Mouse (Mus musculus): ENCODE measurements at regions not wholly inside any gene's neighbourhood (a gene's known extent, or its start where the extent isn't known, plus 50 kb on each side); places are given as distances from the start of the nearest gene placed in this dataset.

DNA sequence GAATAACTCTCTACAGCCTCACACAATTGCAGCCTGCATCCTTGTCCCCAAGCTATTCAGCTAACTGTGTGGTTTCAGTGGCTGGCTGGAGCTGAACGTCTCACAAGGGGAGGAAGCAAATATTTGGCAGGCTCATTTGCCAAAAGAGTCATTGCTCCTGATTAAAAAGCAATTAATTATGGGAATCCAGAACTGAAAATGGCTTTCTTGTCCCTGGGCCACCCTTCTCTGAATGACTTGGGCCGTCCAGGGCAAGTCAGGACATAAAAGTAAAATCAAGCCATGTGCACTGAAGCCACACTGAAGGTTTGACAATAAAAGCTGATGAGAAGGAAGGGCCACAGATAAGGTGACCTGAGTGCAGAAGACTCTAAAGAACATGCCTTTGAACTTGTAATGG is 639.4 kb upstream of the A1bg start:
- DNase-seq (ENCODE audit: low spot score) (no peak), ATAC-seq (ENCODE audit: low FRiP score, low TSS enrichment) (no peak)
- no peaks in the 10 kb centered on the region for H3K36me3 ChIP-seq (ENCODE audit: control insufficient read depth, insufficient read depth, low read length)
- no peaks in the 10 kb centered on the region for H3K4me1 ChIP-seq (replicated peaks; ENCODE audit: control insufficient read depth, insufficient read depth)
- 12% methylated on average over 2 of the region's 2 CpGs for WGBS
- no peaks in the 10 kb centered on the region for H3K27me3 ChIP-seq (ENCODE audit: control insufficient read depth, insufficient read depth, low read length)
- no peaks in the 10 kb centered on the region for H3K9me3 ChIP-seq (ENCODE audit: control insufficient read depth, low read length)
- H3K4me3 ChIP-seq (ENCODE audit: low read depth, low read length): no peak overlapping the region
- no peak overlapping the region for H3K4me2 ChIP-seq (replicated peaks; ENCODE audit: low read depth)
- no peak overlapping the region for H3K27ac ChIP-seq (replicated peaks)
- TF ChIP-seq EP300 (optimal IDR thresholded peaks at IDR 0.05) (no peak), CTCF (IDR thresholded peaks at IDR 0.05; ENCODE audit: low read depth) (no peak)
- H3K9ac ChIP-seq (ENCODE audit: low read length): no peak overlapping the region

DNA sequence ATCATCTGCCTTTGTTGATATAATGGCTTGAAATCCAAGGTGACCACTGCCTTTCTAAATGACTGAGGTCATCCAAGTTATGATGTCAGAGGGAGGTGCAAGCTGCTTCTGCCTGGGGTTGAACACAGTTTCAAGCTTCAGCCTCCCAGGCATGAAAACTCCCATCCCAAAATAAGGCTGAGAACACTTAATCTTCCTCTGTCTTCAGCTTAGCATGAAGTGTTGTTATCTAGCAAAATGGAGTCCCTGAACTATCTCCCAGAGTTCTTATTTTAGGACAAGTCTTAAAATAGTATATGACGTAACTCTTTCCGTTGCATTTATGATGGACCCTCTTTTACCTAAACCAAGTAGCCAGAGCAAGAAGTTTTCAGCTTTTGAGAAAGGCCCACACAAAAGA is 631.1 kb upstream of the A1bg start:
- no peak for ATAC-seq (ENCODE audit: low FRiP score, low TSS enrichment)
- H3K4me3 ChIP-seq (ENCODE audit: low read depth, low read length): no peak overlapping the region
- H3K27ac ChIP-seq (replicated peaks): no peak overlapping the region
- no peak overlapping the region for H3K9ac ChIP-seq (ENCODE audit: low read length)
- DNase-seq (ENCODE audit: low spot score): no peak
- no peaks in the 10 kb centered on the region for H3K9me3 ChIP-seq (ENCODE audit: control insufficient read depth, low read length)
- no peaks in the 10 kb centered on the region for H3K27me3 ChIP-seq (ENCODE audit: control insufficient read depth, insufficient read depth, low read length)
- H3K4me2 ChIP-seq (replicated peaks; ENCODE audit: low read depth): no peak overlapping the region
- 82% methylated on average over 2 of the region's 2 CpGs for WGBS
- H3K4me1 ChIP-seq (replicated peaks; ENCODE audit: control insufficient read depth, insufficient read depth): no peaks in the 10 kb centered on the region
- TF ChIP-seq CTCF (IDR thresholded peaks at IDR 0.05; ENCODE audit: low read depth) (no peak), EP300 (optimal IDR thresholded peaks at IDR 0.05) (no peak)
- no peaks in the 10 kb centered on the region for H3K36me3 ChIP-seq (ENCODE audit: control insufficient read depth, insufficient read depth, low read length)

GRCm38 (mm10) chr15:61553081-61553680 is 630.4 kb upstream of the A1bg start:
- WGBS: 54% methylated on average over 8 of the region's 8 CpGs
- Histone ChIP-seq H3K36me3 (ENCODE audit: control insufficient read depth, insufficient read depth, low read length) (no peaks in the 10 kb centered on the region), H3K4me3 (ENCODE audit: low read depth, low read length) (no peak overlapping the region), H3K27me3 (ENCODE audit: control insufficient read depth, insufficient read depth, low read length) (no peaks in the 10 kb centered on the region), H3K27ac (replicated peaks) (no peak overlapping the region), H3K9ac (ENCODE audit: low read length) (no peak overlapping the region), H3K9me3 (ENCODE audit: control insufficient read depth, low read length) (no peaks in the 10 kb centered on the region), H3K4me2 (replicated peaks; ENCODE audit: low read depth) (no peak overlapping the region), H3K4me1 (replicated peaks; ENCODE audit: control insufficient read depth, insufficient read depth) (no peaks in the 10 kb centered on the region)
- DNase-seq (ENCODE audit: low spot score) (no peak), ATAC-seq (ENCODE audit: low FRiP score, low TSS enrichment) (no peak)
- TF ChIP-seq EP300 (optimal IDR thresholded peaks at IDR 0.05) (no peak), CTCF (IDR thresholded peaks at IDR 0.05; ENCODE audit: low read depth) (no peak)

DNA sequence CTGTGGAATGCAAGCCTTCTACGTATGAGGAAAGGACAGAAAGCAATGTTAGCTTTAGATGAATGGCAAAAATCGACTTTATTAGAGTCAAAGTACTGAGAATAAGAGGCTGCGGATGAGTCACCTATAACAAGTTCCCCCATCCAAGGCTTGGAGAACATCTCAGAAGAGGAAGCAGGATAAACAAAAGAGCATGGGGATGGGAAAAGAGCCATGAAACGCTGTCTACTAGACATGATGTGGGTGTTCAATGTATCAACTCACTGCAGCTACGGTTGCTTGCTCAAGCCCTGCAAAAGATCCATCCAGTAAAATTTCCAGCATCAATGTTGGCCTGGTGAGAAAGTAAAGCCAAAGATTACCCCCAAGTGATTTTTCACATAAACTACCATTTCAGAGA is 628.4 kb upstream of the A1bg start:
- H3K4me2 ChIP-seq (replicated peaks; ENCODE audit: low read depth): no peak overlapping the region
- ATAC-seq (ENCODE audit: low FRiP score, low TSS enrichment) (no peak), DNase-seq (ENCODE audit: low spot score) (no peak)
- H3K9ac ChIP-seq (ENCODE audit: low read length): no peak overlapping the region
- TF ChIP-seq CTCF (IDR thresholded peaks at IDR 0.05; ENCODE audit: low read depth) (no peak), EP300 (optimal IDR thresholded peaks at IDR 0.05) (no peak)
- no peaks in the 10 kb centered on the region for H3K9me3 ChIP-seq (ENCODE audit: control insufficient read depth, low read length)
- no peak overlapping the region for H3K27ac ChIP-seq (replicated peaks)
- 77% methylated on average over 5 of the region's 5 CpGs for WGBS
- no peaks in the 10 kb centered on the region for H3K27me3 ChIP-seq (ENCODE audit: control insufficient read depth, insufficient read depth, low read length)
- H3K4me3 ChIP-seq (ENCODE audit: low read depth, low read length): no peak overlapping the region
- no peaks in the 10 kb centered on the region for H3K36me3 ChIP-seq (ENCODE audit: control insufficient read depth, insufficient read depth, low read length)
- H3K4me1 ChIP-seq (replicated peaks; ENCODE audit: control insufficient read depth, insufficient read depth): no peaks in the 10 kb centered on the region

DNA sequence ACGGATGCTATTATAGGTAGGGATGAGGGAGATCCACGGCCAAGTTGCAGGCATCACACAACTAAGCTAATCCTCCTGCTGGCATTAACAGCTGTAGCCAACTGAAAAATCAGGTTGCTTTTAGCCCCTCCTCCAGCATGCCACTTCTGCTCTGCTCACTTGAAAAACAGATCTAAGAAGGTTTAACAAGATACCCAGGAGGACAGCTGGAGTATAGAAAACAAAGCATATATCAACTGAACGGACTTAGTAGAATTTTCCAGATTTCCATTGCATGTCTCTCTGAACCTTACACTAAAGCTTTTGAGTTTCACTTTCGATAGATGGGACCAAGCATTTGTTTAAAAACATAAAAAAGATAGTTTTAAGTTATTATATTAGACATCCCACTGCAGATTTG is 625.6 kb upstream of the A1bg start:
- no peaks in the 10 kb centered on the region for H3K9me3 ChIP-seq (ENCODE audit: control insufficient read depth, low read length)
- no peak for TF ChIP-seq CTCF (IDR thresholded peaks at IDR 0.05; ENCODE audit: low read depth)
- no peak for TF ChIP-seq EP300 (optimal IDR thresholded peaks at IDR 0.05)
- H3K4me2 ChIP-seq (replicated peaks; ENCODE audit: low read depth): no peak overlapping the region
- no peaks in the 10 kb centered on the region for H3K4me1 ChIP-seq (replicated peaks; ENCODE audit: control insufficient read depth, insufficient read depth)
- WGBS: 52% methylated on average over 4 of the region's 4 CpGs
- H3K27ac ChIP-seq (replicated peaks): no peak overlapping the region
- DNase-seq (ENCODE audit: low spot score) (no peak), ATAC-seq (ENCODE audit: low FRiP score, low TSS enrichment) (no peak)
- H3K9ac ChIP-seq (ENCODE audit: low read length): no peak overlapping the region
- no peaks in the 10 kb centered on the region for H3K36me3 ChIP-seq (ENCODE audit: control insufficient read depth, insufficient read depth, low read length)
- H3K27me3 ChIP-seq (ENCODE audit: control insufficient read depth, insufficient read depth, low read length): no peaks in the 10 kb centered on the region
- H3K4me3 ChIP-seq (ENCODE audit: low read depth, low read length): no peak overlapping the region

GRCm38 (mm10) chr15:61546608-61547007 is 623.8 kb upstream of the A1bg start:
- H3K4me2 ChIP-seq (replicated peaks; ENCODE audit: low read depth): no peak overlapping the region
- TF ChIP-seq CTCF (IDR thresholded peaks at IDR 0.05; ENCODE audit: low read depth) (no peak), EP300 (optimal IDR thresholded peaks at IDR 0.05) (no peak)
- H3K27me3 ChIP-seq (ENCODE audit: control insufficient read depth, insufficient read depth, low read length): no peaks in the 10 kb centered on the region
- no peaks in the 10 kb centered on the region for H3K36me3 ChIP-seq (ENCODE audit: control insufficient read depth, insufficient read depth, low read length)
- 74% methylated on average over 3 of the region's 3 CpGs for WGBS
- ATAC-seq (ENCODE audit: low FRiP score, low TSS enrichment): no peak
- no peak overlapping the region for H3K9ac ChIP-seq (ENCODE audit: low read length)
- no peak overlapping the region for H3K27ac ChIP-seq (replicated peaks)
- no peaks in the 10 kb centered on the region for H3K4me1 ChIP-seq (replicated peaks; ENCODE audit: control insufficient read depth, insufficient read depth)
- no peak overlapping the region for H3K4me3 ChIP-seq (ENCODE audit: low read depth, low read length)
- no peaks in the 10 kb centered on the region for H3K9me3 ChIP-seq (ENCODE audit: control insufficient read depth, low read length)
- DNase-seq (ENCODE audit: low spot score): no peak

Data from stomach, postnatal 0 days (tissue).